Mouse (Mus musculus): Measurements from ENCODE around the gene Foxp4. TPM values are rescaled to one million over a fixed set of nuclear protein-coding genes. Genes with fewer than 3 reads are reported as not detected.

The Foxp4 gene
- total RNA-seq, 1 experiment from 2014 or later, result 3.7 TPM

DNA sequence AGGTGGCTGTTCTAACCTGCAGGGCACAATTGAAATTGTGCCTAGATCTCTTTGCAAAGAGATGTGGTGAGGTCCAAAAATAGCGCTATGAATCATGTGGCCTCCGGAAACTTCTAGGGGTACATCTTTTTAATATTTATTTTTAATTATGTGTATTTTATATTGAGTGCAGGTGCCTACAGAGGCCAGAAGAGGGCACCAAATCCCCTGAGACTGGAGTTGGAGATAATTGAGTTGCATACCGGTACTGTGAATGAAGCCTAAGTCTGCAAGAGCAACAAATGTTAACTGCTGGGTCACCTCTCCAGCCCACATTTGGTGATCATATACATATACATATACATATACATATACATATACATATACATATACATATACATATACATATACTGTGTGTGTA lies 22.7 kb downstream of the Foxp4 start:
- ATAC-seq (replicated peaks; ENCODE audit: low read depth, poor library complexity, severe bottlenecking), result peak; percentile 30

DNA sequence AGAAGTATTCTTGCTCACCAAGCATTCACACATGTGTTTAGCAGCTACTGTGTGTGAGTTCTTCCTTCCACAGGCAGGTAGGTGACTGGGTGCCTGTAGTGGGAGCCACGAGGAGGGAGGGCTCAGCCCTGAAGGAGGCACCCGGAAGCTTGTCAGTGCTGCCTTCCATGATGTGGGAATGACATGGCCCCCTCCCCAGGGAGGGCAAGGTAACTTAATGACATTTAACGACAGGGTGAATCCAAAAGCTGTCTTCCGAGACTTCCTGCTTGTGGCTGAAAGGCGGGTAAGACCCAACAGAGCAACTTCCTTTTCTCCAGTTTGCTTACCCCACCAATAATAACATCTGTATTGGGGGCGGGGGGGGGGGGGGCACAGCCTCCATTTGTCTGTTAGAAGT lies 23.7 kb downstream of the Foxp4 start:
- ATAC-seq (replicated peaks; ENCODE audit: low read depth, poor library complexity, severe bottlenecking), result peak; percentile 66

DNA sequence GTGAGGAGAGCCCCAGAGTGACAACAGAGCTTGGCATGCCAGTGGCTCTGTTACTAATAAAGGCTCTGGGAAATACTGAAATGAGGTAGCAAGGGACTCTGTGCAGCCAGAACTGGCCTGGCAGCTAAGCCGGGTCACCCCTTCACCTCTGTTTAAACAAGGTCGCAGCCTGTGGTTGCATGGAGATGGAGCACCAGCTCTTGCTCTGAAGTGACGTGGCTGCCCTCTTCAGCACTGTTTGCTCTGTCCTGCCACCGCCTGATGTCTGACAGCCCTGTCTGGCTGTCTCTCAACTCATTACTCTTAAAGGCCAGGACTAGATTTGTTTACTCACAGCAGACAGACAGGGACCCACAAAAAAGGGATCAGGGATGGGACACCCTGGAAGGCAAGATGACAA lies 25.3 kb downstream of the Foxp4 start:
- ATAC-seq (replicated peaks; ENCODE audit: low read depth, poor library complexity, severe bottlenecking), result no peak

DNA sequence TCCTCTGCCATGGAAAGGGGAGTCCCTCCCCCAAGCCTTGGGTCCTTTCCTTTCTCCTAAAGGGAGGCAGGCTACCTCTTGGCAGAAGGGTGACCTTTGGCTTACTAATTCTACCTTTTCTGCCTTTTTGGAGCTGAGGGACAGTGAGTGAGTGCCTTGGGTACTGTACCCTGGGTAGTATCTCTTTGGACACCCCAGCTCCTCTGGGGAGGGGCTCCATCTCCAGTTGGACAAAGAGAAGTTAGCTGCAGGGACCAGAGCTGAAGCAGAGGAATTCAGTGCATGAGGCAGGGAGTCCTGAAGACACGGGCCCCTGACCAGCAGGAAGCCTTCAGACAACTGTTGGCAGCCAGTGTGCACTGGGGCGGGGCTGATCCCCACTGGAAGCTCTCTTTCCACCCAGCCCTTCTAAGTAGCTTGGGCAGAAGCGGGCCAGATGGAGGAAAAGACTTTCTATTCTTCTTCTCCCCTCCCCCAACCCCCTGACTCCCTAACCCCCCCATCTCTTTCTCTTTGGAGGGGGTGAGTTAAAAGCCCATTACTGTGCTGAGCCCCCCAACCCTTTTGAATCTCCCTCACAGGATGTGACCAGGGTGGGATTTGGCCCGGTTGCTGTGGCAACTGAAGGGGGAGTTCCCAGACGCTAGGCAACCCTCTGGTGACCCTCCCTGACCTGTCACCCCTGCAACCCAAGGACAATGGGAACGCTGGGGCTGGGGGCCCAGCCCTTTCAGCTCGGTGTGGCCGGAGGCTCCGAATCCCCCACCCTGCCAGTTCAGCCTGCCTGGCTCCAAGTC lies 26.3 kb downstream of the Foxp4 start:
- ATAC-seq (replicated peaks; ENCODE audit: low read depth, poor library complexity, severe bottlenecking), result no peak

DNA sequence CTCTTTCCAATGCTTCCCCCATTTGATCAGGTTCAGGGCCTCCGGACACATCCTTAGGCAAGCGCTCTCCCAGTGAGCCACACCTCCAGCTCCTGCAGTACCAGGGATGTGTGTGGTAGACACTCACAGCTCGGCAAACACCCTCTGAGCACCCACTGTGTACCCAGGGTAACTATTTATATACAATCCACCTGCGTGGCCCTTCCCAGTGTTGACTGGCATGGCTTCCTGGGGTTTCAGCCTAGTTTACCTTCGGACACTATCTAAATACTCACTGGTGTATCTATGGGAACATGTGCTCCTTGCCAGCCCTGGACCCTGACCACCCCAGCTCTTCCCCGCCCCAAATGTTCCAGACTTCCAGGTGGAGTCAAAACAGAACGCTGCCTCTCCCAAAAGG lies 34.7 kb downstream of the Foxp4 start:
- no peak for ATAC-seq (replicated peaks; ENCODE audit: low read depth, poor library complexity, severe bottlenecking)

DNA sequence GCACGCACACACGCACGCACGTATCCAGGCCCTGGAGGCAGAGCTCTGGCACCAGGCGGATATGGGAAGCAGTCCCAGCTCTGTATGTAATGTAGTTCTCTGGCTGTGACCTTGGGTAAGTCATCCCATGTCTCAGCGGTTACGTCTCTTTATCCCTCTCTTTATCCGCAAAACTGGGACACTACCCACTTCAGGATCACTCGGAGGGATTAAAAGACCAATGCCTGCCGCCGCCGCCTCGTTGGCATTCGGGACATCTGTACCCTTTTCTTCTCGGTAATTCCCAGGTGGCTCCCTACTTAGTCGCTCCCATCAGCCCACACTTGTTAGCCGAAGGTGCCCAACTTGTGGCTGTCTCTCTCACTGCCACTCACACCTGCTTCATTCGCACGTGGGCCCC lies 35.2 kb downstream of the Foxp4 start:
- ATAC-seq (replicated peaks; ENCODE audit: low read depth, poor library complexity, severe bottlenecking), result no peak

DNA sequence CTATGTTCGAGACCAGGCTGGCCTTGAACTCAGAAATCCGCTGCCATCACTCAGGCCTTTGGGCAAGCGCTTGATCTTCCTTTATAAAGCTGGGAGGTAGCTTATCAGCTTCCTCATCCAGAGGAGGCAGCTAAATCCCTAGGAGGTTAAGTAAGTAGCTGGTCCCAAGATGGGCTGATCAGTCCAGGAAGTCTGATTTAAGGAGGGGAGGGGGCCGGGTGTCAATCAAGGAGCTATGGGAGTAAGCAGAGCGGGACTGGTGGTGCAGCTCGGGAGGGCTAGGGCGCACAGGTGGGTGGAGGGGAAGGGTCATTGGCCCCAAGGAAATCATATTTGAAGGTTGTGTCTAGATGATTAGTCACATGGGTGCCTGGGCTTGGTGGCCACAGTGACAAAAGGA lies 35.8 kb downstream of the Foxp4 start:
- no peak for ATAC-seq (replicated peaks; ENCODE audit: low read depth, poor library complexity, severe bottlenecking)

DNA sequence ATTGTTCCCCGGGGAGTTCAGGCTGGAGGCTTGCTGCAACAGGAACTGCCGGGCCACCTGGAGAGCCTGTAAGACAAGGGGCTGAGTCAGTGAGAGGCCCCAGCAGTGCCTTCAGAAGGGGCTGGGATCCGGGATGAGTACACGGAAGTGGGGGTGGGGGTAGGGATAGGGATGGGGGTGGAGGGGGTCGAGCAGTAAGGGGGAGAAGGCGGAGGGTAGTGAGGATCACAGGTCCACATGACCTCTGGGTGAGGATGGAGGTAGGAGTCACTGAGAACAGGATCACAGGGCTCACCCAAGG lies 36.3 kb downstream of the Foxp4 start:
- no peak for ATAC-seq (replicated peaks; ENCODE audit: low read depth, poor library complexity, severe bottlenecking)

DNA sequence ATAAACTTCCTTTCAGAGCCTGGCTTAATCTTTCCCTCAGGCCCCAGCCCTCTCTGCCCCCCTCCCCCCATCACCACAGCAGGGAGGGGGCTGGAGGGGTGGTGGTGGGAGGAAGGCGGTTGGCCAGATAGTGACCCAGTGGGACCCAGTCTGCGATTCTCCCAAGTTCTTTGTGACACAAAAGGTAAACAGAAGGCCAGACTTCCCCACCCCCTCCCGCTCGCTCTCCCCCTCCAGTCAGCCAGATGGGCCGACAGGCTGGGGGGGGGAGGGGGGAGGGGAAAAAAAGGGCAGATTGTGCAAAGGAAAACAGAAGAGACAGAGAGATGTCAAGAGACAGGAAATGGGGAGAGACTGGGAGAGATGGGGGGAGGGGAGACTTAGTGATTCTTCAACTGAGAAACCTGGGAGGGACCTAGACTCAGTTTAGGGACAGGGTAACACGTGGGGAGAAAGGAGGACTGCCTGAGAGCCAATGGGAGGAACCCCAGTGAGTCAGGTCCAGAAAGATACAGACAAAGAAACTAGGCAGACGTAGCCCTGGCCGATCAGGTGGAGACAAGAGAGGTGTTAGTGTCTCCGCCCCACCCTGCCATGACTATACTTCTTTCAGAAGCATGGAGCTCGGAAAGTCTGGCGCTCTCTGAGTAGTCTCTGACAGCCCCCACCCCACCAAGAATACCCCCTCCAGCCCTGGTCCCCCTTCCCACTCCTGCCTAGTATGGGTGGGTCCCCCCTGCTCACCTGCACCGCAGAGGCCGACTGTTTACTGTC lies 36.9 kb downstream of the Foxp4 start:
- ATAC-seq (replicated peaks; ENCODE audit: low read depth, poor library complexity, severe bottlenecking), result no peak

DNA sequence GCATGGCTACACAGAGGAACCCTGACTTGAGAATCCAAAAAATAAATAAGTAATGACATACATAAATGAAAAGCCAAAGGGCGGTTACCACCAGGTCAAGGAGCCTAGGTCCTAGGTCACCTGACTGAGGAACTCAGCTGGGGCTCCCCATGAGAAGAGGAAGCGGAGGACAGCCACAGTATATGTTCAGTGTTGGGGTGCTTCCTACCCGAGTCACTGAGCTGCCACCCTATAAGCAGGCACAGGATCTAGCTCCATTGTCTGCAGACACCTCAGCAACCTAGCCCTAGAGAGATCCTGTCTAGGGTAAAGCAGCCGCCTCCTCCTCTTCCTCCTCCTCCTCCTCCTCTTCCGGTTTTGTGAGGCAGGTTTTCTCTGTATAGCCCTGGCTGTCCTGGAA lies 41.3 kb downstream of the Foxp4 start:
- ATAC-seq (replicated peaks; ENCODE audit: low read depth, poor library complexity, severe bottlenecking), result peak; percentile 31; the same call in 1 of the 2 replicates

DNA sequence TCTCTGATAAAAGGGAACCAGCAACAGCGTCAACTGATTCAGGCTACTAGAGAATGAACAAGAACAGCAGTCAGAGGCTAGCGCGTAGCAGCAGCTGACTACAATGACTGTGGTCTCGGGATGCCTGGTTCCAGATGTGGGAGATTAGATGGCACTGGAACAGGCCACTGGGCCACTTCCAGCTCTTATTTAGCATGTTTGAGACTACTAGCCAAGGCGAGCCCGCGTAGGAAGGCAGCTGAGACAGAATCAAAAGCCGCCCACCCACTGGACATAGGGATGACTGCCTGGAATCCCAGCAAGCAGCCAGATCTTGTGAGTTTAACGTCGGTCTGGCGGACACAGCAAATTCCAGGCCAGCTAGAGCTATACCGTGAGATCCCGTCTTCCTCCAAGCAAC lies 43.1 kb downstream of the Foxp4 start:
- ATAC-seq (replicated peaks; ENCODE audit: low read depth, poor library complexity, severe bottlenecking), result no peak

DNA sequence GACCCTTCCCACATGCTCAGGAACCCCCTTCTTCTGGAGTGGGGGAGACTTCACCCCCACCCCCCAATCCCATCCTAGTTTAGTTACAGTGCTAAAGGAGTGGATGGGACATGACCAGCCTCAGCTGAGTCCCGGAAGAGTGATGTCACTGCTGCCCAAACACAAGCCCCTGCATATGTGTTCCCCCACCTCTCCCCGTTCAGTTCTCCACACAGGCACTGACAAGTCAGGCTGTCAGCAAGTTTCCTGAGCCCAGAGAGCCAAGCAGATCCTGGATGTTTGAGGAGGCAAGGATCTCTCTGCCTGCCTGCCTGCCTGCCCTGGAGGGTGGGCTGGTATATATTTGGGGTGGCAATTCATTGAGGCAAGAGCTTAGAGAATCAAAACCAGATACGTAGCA lies 45.2 kb downstream of the Foxp4 start:
- no peak for ATAC-seq (replicated peaks; ENCODE audit: low read depth, poor library complexity, severe bottlenecking)

DNA sequence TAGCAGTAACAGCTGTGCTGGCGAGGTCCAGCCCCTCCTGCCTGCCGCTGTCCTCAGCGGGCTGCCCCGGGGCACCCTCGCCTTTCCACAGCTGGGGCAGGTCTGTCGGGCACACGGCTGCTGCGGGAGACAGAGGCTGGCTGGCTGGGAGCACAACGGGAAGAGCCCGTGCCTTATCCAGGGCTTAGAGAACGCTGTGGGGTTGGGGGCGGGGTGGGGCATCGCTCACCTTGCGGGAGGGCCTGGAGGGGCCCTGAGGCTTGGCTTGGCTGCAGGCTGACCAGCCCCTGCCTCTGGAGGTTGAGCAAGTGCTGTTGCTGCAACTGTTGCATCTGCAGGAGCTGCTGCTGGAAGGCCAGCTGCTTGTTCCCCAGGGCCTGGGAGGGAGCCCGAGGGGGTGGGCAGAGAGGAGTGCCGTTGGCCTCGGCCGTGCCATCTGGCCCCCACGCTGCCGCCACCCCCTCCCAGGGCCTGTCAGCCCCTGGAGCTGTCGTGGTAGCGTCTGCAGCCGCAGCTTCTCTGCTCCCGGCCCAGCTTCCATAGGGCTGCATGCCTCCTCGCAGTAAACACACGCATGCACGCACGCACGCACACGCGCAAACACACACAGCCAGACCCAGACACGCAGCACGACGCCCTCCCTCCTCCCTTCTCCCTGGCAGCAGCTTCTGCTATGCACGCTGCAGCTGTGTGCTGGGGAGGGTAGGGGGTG lies 45.9 kb downstream of the Foxp4 start:
- ATAC-seq (replicated peaks; ENCODE audit: low read depth, poor library complexity, severe bottlenecking), result no peak

DNA sequence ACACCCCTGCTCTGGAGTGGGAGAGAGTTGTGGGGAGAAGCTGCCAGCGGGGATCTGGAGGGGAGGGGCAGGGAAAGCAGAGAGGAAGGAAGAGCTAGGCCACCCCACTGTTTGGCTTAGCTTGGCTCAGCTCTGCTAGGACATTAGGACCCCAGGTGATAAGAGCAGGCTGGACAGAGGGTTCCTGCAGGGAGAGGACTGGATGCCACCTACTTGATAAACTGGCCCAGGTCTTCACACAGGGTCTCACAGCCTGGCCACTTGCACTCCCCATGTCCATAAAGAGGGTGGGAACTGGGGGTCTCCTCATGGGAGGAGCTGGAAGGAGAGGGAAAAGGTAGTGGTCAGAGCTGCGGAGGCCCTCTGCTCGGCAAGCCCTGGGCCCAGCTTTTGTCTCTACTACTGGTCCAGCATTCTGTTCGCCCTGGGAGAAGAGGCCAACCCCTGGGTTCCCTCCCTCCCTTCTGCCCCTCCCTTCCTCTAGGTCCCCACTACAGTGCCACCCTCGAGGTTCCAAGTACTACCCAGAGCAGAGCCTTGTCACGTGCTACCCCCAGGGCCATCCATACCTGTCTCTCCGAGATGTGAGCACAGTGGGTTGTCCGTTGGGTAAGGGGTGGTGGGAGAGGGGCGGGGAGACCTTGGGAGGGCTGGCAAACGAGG lies 46.6 kb downstream of the Foxp4 start:
- ATAC-seq (replicated peaks; ENCODE audit: low read depth, poor library complexity, severe bottlenecking), result no peak

DNA sequence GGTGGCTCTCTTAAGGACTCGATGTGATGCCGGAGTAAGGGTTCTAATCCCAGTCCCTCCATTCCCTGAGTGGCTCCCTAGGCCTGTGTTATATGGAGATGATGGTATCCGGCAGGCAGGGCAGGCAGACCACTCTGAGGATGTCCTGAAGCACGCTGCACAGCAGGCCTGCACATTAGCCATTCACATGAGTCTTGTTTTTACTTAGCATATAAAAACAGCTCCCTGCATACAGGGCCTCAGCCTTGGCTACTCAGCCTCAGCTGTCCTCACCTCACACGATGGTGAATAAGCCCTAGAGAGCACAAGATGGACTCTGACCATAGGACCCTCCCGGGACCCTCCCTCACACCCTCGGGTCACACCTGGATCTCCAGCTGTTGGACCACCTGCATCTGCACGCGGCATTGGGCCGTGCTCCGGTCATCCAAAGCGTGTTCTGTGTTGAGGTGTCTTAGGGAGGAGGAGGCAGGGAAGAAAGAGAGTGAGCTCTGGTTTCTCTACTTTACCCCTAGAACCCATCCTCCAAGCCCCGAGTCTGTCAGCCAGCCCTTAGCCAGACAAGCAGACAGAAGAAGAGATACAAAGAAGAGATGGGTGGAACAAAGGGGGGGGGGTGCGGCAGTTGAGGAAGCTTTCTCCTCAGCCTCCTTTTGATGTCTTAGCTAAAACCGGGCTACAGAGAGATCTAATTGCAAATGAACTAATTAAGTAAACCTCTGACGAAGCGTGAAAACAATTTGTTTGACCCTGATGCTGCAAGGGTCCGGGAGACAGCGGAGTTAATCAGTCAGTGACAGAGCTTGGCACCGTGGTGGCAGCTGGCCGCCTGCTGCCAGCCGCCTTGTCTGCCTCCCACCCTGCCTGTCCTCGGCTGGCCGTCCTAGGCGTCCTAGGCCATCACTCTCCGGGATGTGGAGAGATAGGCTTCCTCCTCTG lies 47.4 kb downstream of the Foxp4 start:
- no peak for ATAC-seq (replicated peaks; ENCODE audit: low read depth, poor library complexity, severe bottlenecking)

DNA sequence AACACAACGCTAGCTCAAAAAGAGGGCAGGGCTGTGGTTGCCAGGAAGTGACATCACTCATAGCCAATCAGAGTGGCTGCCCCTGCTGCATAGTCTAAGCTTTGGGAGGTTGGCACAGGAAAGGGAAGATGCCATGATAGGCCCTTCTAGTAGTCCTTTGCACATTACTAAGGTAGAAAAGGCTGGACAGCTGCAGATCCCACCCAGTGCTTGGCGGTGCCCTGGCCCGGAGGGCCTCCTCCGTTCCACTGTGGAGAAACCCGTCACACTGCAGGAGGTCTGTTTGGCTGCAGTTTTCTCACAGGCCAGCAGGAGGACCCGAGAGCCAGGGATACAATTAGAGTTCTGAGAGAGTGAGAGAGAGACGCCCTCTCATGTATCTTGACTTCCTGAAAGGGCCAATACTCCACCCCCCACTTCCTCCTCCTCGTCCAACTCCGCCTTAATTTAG lies 51.1 kb downstream of the Foxp4 start:
- peak; percentile 97 for ATAC-seq (replicated peaks; ENCODE audit: low read depth, poor library complexity, severe bottlenecking)

DNA sequence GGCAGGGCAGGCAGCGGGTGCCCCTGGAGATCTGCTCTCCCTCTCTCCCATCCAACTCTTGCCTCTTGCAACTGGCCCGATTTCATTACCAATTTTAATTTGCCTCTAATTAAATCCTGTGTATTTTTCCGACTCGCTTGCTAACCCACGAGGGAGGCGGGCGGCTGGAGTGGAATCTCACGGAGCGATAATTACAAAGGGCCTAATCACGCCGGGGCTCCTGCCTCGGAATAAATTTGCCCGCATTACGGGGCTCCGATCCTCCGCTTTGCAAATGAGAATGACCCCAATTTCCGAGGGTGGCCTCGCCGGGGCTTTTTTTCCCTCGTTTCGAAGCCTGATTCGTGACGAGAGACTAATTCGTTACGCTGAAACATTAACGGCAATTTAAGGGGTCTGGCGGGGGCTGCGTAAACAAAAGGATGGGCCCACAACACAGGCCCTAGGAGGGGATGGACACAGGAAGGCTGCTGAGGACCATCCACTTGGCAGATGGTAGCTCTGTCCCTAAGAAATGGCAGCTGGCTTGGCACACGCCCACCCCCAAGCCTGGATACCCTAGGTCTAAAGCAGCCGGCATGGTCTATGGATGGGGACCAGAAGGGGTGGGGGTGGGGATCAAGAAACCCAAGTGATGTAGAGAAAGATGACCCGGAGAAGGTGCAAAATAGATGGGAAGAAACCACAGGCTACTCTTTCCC lies 52.0 kb downstream of the Foxp4 start:
- no peak for ATAC-seq (replicated peaks; ENCODE audit: low read depth, poor library complexity, severe bottlenecking)

DNA sequence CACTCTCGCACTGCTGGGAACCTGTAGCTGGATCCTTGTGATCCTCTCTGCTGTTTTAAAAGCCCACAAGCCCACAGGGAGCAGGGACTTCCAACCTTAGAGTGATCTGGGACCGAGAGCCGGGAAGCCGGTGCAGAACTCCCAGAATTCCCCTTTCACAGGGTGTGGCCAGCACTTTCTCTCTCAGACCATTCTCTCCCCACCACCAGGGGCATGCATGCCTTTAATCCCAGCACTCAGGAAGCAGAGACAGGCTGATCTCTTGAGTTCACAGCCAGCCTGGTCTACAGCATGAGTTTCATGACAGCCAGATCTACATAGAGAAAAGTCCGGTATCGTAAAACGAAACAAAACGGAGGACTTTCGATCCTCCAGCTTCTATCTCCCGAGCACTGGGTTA lies 54.6 kb downstream of the Foxp4 start:
- no peak for ATAC-seq (replicated peaks; ENCODE audit: low read depth, poor library complexity, severe bottlenecking)

DNA sequence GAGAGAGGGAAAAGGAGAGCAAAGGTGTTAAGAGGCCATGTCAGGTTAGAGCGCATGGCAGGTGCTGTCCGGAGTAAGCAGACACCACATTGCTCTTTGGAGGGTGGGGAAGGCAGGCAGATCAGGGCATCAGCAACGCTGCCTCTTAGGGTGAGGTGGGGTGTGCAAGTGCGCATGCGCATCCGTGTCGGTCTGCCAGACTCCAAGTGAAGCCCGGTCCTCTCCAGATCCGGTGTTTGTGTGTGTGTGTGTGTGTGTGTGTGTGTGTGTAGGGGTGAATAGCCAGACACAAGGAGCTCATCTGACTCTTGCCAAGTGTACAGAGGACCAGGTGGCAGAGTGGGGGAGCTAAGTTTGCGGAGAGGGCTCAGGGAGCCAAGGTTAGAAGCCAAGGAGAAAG lies 58.4 kb downstream of the Foxp4 start:
- no peak for ATAC-seq (replicated peaks; ENCODE audit: low read depth, poor library complexity, severe bottlenecking)

Data from common myeloid progenitor, adult 5-6 weeks (primary cell).